Mouse (Mus musculus) ES-Bruce4 (cell line): ENCODE results near the gene Taok1.

ENCODE experiments used
- CTCF ChIP-seq: IDR thresholded peaks from one replicate; pipeline ENCODE4 v1.8.1; 2011; ENCODE audit warnings: low read depth, low read length
- EP300 ChIP-seq: IDR thresholded peaks from 2 replicates; pipeline ENCODE4 v1.6.1; 2011; ENCODE audit warnings: low read depth, low read length; ENCODE audit not compliant: insufficient read depth
- POLR2A ChIP-seq: IDR thresholded peaks from one replicate; pipeline ENCODE4 v1.8.1; 2011; ENCODE audit warnings: low read length; ENCODE audit not compliant: insufficient read depth

GRCm38 (mm10) chr11:77514281-77514831 lies 93.3 kb downstream of the Taok1 start:
- TF ChIP-seq CTCF, result no peak
- no peak for TF ChIP-seq POLR2A
- TF ChIP-seq EP300, result no peak
